22 mouse cellular contexts compared by ENCODE assay signal in genomic region chr1:189065152-189065910, GRCm38 (mm10). TPM values are rescaled to one million over a fixed set of nuclear protein-coding genes. Genes with fewer than 3 reads are reported as not detected.
DNase-seq lines count a peak whose midpoint lies in the region; ATAC-seq and TF ChIP-seq lines count a peak whose summit lies in the region.
"Had no signal": no experiment of that assay in that cellular context is flagged by ENCODE, and none has a peak within 500 bp of the region (broad histone marks: within the 10 kb centered on the region; RNA-seq: fewer than 3 reads in every experiment).

No protein-coding gene starts in this region.

- 81% methylated on average over 5 of the region's 5 CpGs for WGBS in hindbrain, embryonic 14.5 days
- WGBS in hindbrain, embryonic 10.5 days, result 83% methylated on average over 5 of the region's 5 CpGs

- 0 out of 2 replicates have a peak overlapping the region, but pooled peaks have one; percentile 29 for H3K27ac ChIP-seq in hindbrain, embryonic 14.5 days
- no peak overlapping the region for H3K27ac ChIP-seq in hindbrain, embryonic 10.5 days
- no peak overlapping the region for H3K27ac ChIP-seq in layer of hippocampus, adult 2 months
- H3K27ac ChIP-seq: gastrocnemius, adult 2 months; heart, embryonic 13.5 days; kidney, embryonic 15.5 days; midbrain, embryonic 12.5 days had no signal

- H3K9ac ChIP-seq in hindbrain, embryonic 14.5 days, result no peak overlapping the region
- H3K9ac ChIP-seq: heart, embryonic 13.5 days; kidney, embryonic 15.5 days; midbrain, embryonic 12.5 days; neural tube, embryonic 13.5 days had no signal

- TF ChIP-seq CTCF in layer of hippocampus, adult 2 months (conservative IDR thresholded peaks at IDR 0.05), result no peak

- no peak overlapping the region for H3K4me3 ChIP-seq in hindbrain, embryonic 14.5 days (replicated peaks; ENCODE audit: low read length)
- H3K4me3 ChIP-seq in hindbrain, embryonic 10.5 days, result no peak overlapping the region
- no peak overlapping the region for H3K4me3 ChIP-seq in layer of hippocampus, adult 2 months
- H3K4me3 ChIP-seq: gastrocnemius, adult 2 months; heart, embryonic 13.5 days; kidney, embryonic 15.5 days; midbrain, embryonic 12.5 days; neural tube, embryonic 13.5 days had no signal

- no peaks in the 10 kb centered on the region for H3K36me3 ChIP-seq in hindbrain, embryonic 14.5 days (replicated peaks; ENCODE audit: control insufficient read depth, insufficient read depth)
- no peaks in the 10 kb centered on the region for H3K36me3 ChIP-seq in hindbrain, embryonic 10.5 days
- H3K36me3 ChIP-seq: heart, embryonic 13.5 days; kidney, embryonic 15.5 days; midbrain, embryonic 12.5 days; neural tube, embryonic 13.5 days had no signal

- no peak for ATAC-seq in hindbrain, embryonic 14.5 days (ENCODE audit: low FRiP score)
- ATAC-seq in activated CD4-positive, CD25-positive, alpha-beta regulatory T cell, adult 4 months, result peak; percentile 68
- ATAC-seq in cerebellum, adult (ENCODE audit: insufficient number of reproducible peaks, low FRiP score, low TSS enrichment), result peak; percentile 82
- ATAC-seq: intestine, embryonic 16.5 days; lung, postnatal 0 days had no signal

- H3K4me2 ChIP-seq in hindbrain, embryonic 14.5 days (replicated peaks), result no peak overlapping the region
- H3K4me2 ChIP-seq: heart, embryonic 13.5 days; kidney, embryonic 15.5 days; midbrain, embryonic 12.5 days; neural tube, embryonic 13.5 days had no signal

- no peak for DNase-seq in hindbrain, embryonic 14.5 days (ENCODE audit: low spot score)
- DNase-seq in hindbrain, embryonic 10.5 days (ENCODE audit: low spot score), result no peak
- DNase-seq in cerebellum, adult 9-11 months, result peak; percentile 97
- DNase-seq in layer of hippocampus, adult 2 months (ENCODE audit: low spot score in 2 of 2), result no peak
- no peak for DNase-seq in right cerebral cortex, postnatal 4 days
- no peak for DNase-seq in testis, postnatal 14 days (ENCODE audit: low spot score)
- DNase-seq: adrenal gland, adult 8-10 months; gastrocnemius, adult 2 months; heart, postnatal 36 days; kidney, postnatal 4 days; liver; right cerebral cortex, adult 18-20 months; spleen, adult 18-20 months; thymus, postnatal 36 days had no signal

- no peaks in the 10 kb centered on the region for H3K27me3 ChIP-seq in hindbrain, embryonic 14.5 days (ENCODE audit: control insufficient read depth, insufficient read depth, low read length)
- H3K27me3 ChIP-seq in hindbrain, embryonic 10.5 days (ENCODE audit: insufficient read depth, poor library complexity, severe bottlenecking), result no peaks in the 10 kb centered on the region
- H3K27me3 ChIP-seq: heart, embryonic 13.5 days; kidney, embryonic 15.5 days; midbrain, embryonic 12.5 days; neural tube, embryonic 13.5 days had no signal

- H3K4me1 ChIP-seq in hindbrain, embryonic 14.5 days (replicated peaks; ENCODE audit: control insufficient read depth, insufficient read depth, low read length), result no peaks in the 10 kb centered on the region
- no peaks in the 10 kb centered on the region for H3K4me1 ChIP-seq in hindbrain, embryonic 10.5 days (replicated peaks)
- H3K4me1 ChIP-seq: kidney, embryonic 15.5 days had no signal

- H3K9me3 ChIP-seq in hindbrain, embryonic 14.5 days (ENCODE audit: control insufficient read depth, low read length), result no peaks in the 10 kb centered on the region
- H3K9me3 ChIP-seq in hindbrain, embryonic 10.5 days, result no peaks in the 10 kb centered on the region
- H3K9me3 ChIP-seq: heart, embryonic 13.5 days; kidney, embryonic 15.5 days; midbrain, embryonic 12.5 days; neural tube, embryonic 13.5 days had no signal

RNA-seq across cellular contexts. Expression of gene Kctd3, which starts 57.7 kb away (rescaled TPM):
- polyA plus RNA-seq in hindbrain, embryonic 14.5 days (2014; fragmentation: Nextera tagmentation; extraction: Ambion mirVana), result 54.1 and 56.2 TPM in 2 replicates
- polyA plus RNA-seq in hindbrain, embryonic 10.5 days (2016; fragmentation: Nextera tagmentation; extraction: Ambion mirVana), result 29.1 and 31.6 TPM in 2 replicates
- polyA plus RNA-seq in activated CD4-positive, CD25-positive, alpha-beta regulatory T cell, adult 4 months (2017; shearing (Covaris generic)), result 1 to 10 TPM; 5.4 to 8.1 TPM
- total RNA-seq in layer of hippocampus, adult 2 months (2021), result 10 to 100 TPM; 83.9 to 84.8 TPM
